16 mouse cellular contexts compared by ENCODE assay signal in genomic region chr16:8549506-8549905, GRCm38 (mm10). TPM values are rescaled to one million over a fixed set of nuclear protein-coding genes. Genes with fewer than 3 reads are reported as not detected.
A peak's percentile ranks its signal among the peaks of the same experiment; 100 is the strongest.
DNase-seq lines count a peak whose midpoint lies in the region; ATAC-seq and TF ChIP-seq lines count a peak whose summit lies in the region.
"Had no signal": no experiment of that assay in that cellular context is flagged by ENCODE, and none has a peak within 500 bp of the region (broad histone marks: within the 10 kb centered on the region; RNA-seq: fewer than 3 reads in every experiment).

No protein-coding gene starts in this region.

- no peak for TF ChIP-seq RAD21 in MEL (IDR thresholded peaks at IDR 0.05; ENCODE audit: low read depth, low read length)

- no peaks in the 10 kb centered on the region for H3K79me2 ChIP-seq in MEL (ENCODE audit: control insufficient read depth, insufficient read depth, low read length, poor library complexity)

- WGBS in intestine, embryonic 15.5 days: 68% methylated on average over 9 of the region's 9 CpGs
- 63% methylated on average over 9 of the region's 9 CpGs for WGBS in intestine, postnatal 0 days
- 54% methylated on average over 9 of the region's 9 CpGs for WGBS in liver, embryonic 15.5 days (ENCODE audit: insufficient replicate concordance)

- peak; percentile 61; the same call in 1 of the 2 replicates for ATAC-seq in intestine, embryonic 15.5 days
- ATAC-seq in intestine, postnatal 0 days: no peak
- peak; percentile 60 for ATAC-seq in liver, embryonic 15.5 days (ENCODE audit: insufficient read depth)
- ATAC-seq in CD4-positive, CD25-positive, alpha-beta regulatory T cell, adult 4 months: no peak
- ATAC-seq: hindbrain, embryonic 16.5 days; midbrain, embryonic 13.5 days had no signal

- no peak for TF ChIP-seq POLR2A in MEL (IDR thresholded peaks at IDR 0.05; ENCODE audit: control insufficient read depth in 1 of 2, insufficient read depth in 1 of 2, low read depth in 1 of 2, low read length in 2 of 2, poor library complexity in 1 of 2)

- H3K4me1 ChIP-seq in intestine, embryonic 15.5 days (replicated peaks): no peaks in the 10 kb centered on the region
- no peaks in the 10 kb centered on the region for H3K4me1 ChIP-seq in intestine, postnatal 0 days (replicated peaks; ENCODE audit: control insufficient read depth, insufficient read depth, low read length)
- no peaks in the 10 kb centered on the region for H3K4me1 ChIP-seq in MEL (ENCODE audit: control insufficient read depth in 1 of 2, insufficient read depth in 2 of 2, low read length in 2 of 2)
- peaks cover 4% of the 10 kb centered on the region; the same call in 1 of the 2 replicates for H3K4me1 ChIP-seq in liver, embryonic 15.5 days (replicated peaks)
- H3K4me1 ChIP-seq: forebrain, embryonic 12.5 days; midbrain, embryonic 13.5 days had no signal

- no peaks in the 10 kb centered on the region for H3K27me3 ChIP-seq in intestine, embryonic 15.5 days (replicated peaks)
- no peaks in the 10 kb centered on the region for H3K27me3 ChIP-seq in intestine, postnatal 0 days (replicated peaks; ENCODE audit: control insufficient read depth, insufficient read depth, low read length)
- H3K27me3 ChIP-seq in MEL (ENCODE audit: control insufficient read depth in 1 of 2, insufficient read depth in 2 of 2, low read length in 2 of 2): peaks cover 0 to 6% of the 10 kb centered on the region in 2 experiments; a peak in 3 of 4 replicates
- no peaks in the 10 kb centered on the region for H3K27me3 ChIP-seq in liver, embryonic 15.5 days
- H3K27me3 ChIP-seq: forebrain, embryonic 12.5 days; midbrain, embryonic 13.5 days had no signal

- H3K9ac ChIP-seq in intestine, embryonic 15.5 days: no peak overlapping the region
- no peak overlapping the region for H3K9ac ChIP-seq in intestine, postnatal 0 days (ENCODE audit: low read depth, low read length)
- no peak overlapping the region for H3K9ac ChIP-seq in MEL (ENCODE audit: control insufficient read depth, low read depth, low read length, poor library complexity, severe bottlenecking)
- no peak overlapping the region for H3K9ac ChIP-seq in liver, embryonic 15.5 days
- H3K9ac ChIP-seq: forebrain, embryonic 12.5 days; lung, embryonic 14.5 days; midbrain, embryonic 13.5 days had no signal

- no peaks in the 10 kb centered on the region for H3K9me3 ChIP-seq in intestine, embryonic 15.5 days
- H3K9me3 ChIP-seq in intestine, postnatal 0 days (ENCODE audit: control insufficient read depth): no peaks in the 10 kb centered on the region
- no peaks in the 10 kb centered on the region for H3K9me3 ChIP-seq in MEL (replicated peaks; ENCODE audit: insufficient read depth, low read length)
- H3K9me3 ChIP-seq in liver, embryonic 15.5 days (replicated peaks): no peaks in the 10 kb centered on the region
- H3K9me3 ChIP-seq: forebrain, embryonic 12.5 days had no signal

- no peak overlapping the region for H3K4me3 ChIP-seq in intestine, embryonic 15.5 days (replicated peaks)
- no peak overlapping the region for H3K4me3 ChIP-seq in intestine, postnatal 0 days (ENCODE audit: low read depth, low read length)
- no peak overlapping the region for H3K4me3 ChIP-seq in MEL (ENCODE audit: control insufficient read depth in 1 of 2, insufficient read depth in 1 of 2, low read depth in 2 of 2, low read length in 2 of 2)
- H3K4me3 ChIP-seq in liver, embryonic 15.5 days (replicated peaks): no peak overlapping the region
- H3K4me3 ChIP-seq: forebrain, embryonic 12.5 days; midbrain, embryonic 13.5 days had no signal

- H3K27ac ChIP-seq in intestine, embryonic 15.5 days: no peak overlapping the region
- H3K27ac ChIP-seq in intestine, postnatal 0 days (ENCODE audit: low read depth, low read length): no peak overlapping the region
- H3K27ac ChIP-seq in MEL (ENCODE audit: control insufficient read depth, low read depth, low read length): no peak overlapping the region
- H3K27ac ChIP-seq in liver, embryonic 15.5 days (replicated peaks): no peak overlapping the region
- H3K27ac ChIP-seq: forebrain, embryonic 12.5 days; midbrain, embryonic 13.5 days had no signal

- DNase-seq in MEL (ENCODE audit: low read depth, low spot score): peak; percentile 42
- peak; percentile 14 for DNase-seq in c-Kit-positive CD71-positive TER-119-positive erythroid progenitor cells, embryonic 14.5 days (ENCODE audit: low spot score)
- no peak for DNase-seq in cerebellum, postnatal 25 days
- DNase-seq: adrenal gland, adult 8-10 months; cerebellum, adult 9-10 months; gastrocnemius, postnatal 36 days; kidney, adult 18-20 months; layer of hippocampus, adult 9-11 months; lung, embryonic 14.5 days had no signal

- no peak for TF ChIP-seq EP300 in MEL (IDR thresholded peaks at IDR 0.05; ENCODE audit: low read depth in 1 of 2, low read length in 2 of 2)

- no peak for TF ChIP-seq CTCF in intestine, postnatal 0 days (IDR thresholded peaks at IDR 0.05; ENCODE audit: low read depth)
- no peak for TF ChIP-seq CTCF in MEL (IDR thresholded peaks at IDR 0.05 in 2 of 3, conservative IDR thresholded peaks at IDR 0.05 in 1 of 3; ENCODE audit: control insufficient read depth in 1 of 3, insufficient read depth in 1 of 3, low read depth in 2 of 3, low read length in 3 of 3, poor library complexity in 1 of 3, severe bottlenecking in 1 of 3)

- H3K4me2 ChIP-seq in intestine, embryonic 15.5 days (replicated peaks): no peak overlapping the region
- no peak overlapping the region for H3K4me2 ChIP-seq in intestine, postnatal 0 days (replicated peaks; ENCODE audit: low read depth)
- no peak overlapping the region for H3K4me2 ChIP-seq in liver, embryonic 15.5 days
- H3K4me2 ChIP-seq: forebrain, embryonic 12.5 days; lung, embryonic 14.5 days; midbrain, embryonic 13.5 days had no signal

- H3K36me3 ChIP-seq in intestine, embryonic 15.5 days: peaks cover 11% of the 10 kb centered on the region; the same call in 1 of the 2 replicates
- H3K36me3 ChIP-seq in intestine, postnatal 0 days (ENCODE audit: control insufficient read depth, insufficient read depth): no peaks in the 10 kb centered on the region
- no peaks in the 10 kb centered on the region for H3K36me3 ChIP-seq in MEL (ENCODE audit: control insufficient read depth in 1 of 2, insufficient read depth in 2 of 2, low read length in 2 of 2)
- 0 out of 2 replicates have a peak, but pooled peaks cover 6% of the 10 kb centered on the region for H3K36me3 ChIP-seq in liver, embryonic 15.5 days (replicated peaks)
- H3K36me3 ChIP-seq: forebrain, embryonic 12.5 days had no signal

TF ChIP-seq in MEL, 35 proteins besides CTCF, POLR2A, EP300 and RAD21:
- TF ChIP-seq NELFE (IDR thresholded peaks at IDR 0.05; ENCODE audit: low read depth, low read length): no peak
- no peak for TF ChIP-seq MAZ (IDR thresholded peaks at IDR 0.05; ENCODE audit: low read depth, low read length)
- TF ChIP-seq CHD2 (IDR thresholded peaks at IDR 0.05; ENCODE audit: low read length): no peak
- no peak for TF ChIP-seq MEF2A (IDR thresholded peaks at IDR 0.05; ENCODE audit: extremely low read depth, insufficient replicate concordance, low read depth, low read length, poor library complexity, severe bottlenecking)
- no peak for TF ChIP-seq UBTF (IDR thresholded peaks at IDR 0.05; ENCODE audit: borderline replicate concordance, insufficient read depth, low read depth, low read length)
- no peak for TF ChIP-seq ZC3H11A (IDR thresholded peaks at IDR 0.05; ENCODE audit: low read depth, low read length)
- no peak for TF ChIP-seq ZMIZ1 (IDR thresholded peaks at IDR 0.05; ENCODE audit: low read depth, low read length)
- no peak for TF ChIP-seq GATA1 (IDR thresholded peaks at IDR 0.05; ENCODE audit: low read depth, low read length)
- TF ChIP-seq USF2 (IDR thresholded peaks at IDR 0.05; ENCODE audit: borderline replicate concordance in 1 of 2, insufficient read depth in 1 of 2, low read depth in 1 of 2, low read length in 2 of 2): no peak
- no peak for TF ChIP-seq ZNF384 (IDR thresholded peaks at IDR 0.05; ENCODE audit: low read depth, low read length)
- no peak for TF ChIP-seq ETS1 (IDR thresholded peaks at IDR 0.05; ENCODE audit: low read depth, low read length)
- no peak for TF ChIP-seq MXI1 (IDR thresholded peaks at IDR 0.05; ENCODE audit: low read depth, low read length)
- no peak for TF ChIP-seq MAX (IDR thresholded peaks at IDR 0.05; ENCODE audit: low read length)
- no peak for TF ChIP-seq USF1 (IDR thresholded peaks at IDR 0.05; ENCODE audit: low read depth, low read length)
- TF ChIP-seq KAT2A (conservative IDR thresholded peaks at IDR 0.05; ENCODE audit: low read depth, low read length): no peak
- no peak for TF ChIP-seq SMC3 (IDR thresholded peaks at IDR 0.05; ENCODE audit: low read depth, low read length)
- TF ChIP-seq SIN3A (IDR thresholded peaks at IDR 0.05; ENCODE audit: low read length): no peak
TF ChIP-seq in MEL: peak in this region for 0.

RNA-seq across cellular contexts. Expression of gene Abat, which starts 36.3 kb away (rescaled TPM):
- polyA plus RNA-seq in intestine, embryonic 15.5 days (2015; fragmentation: Nextera tagmentation; extraction: Ambion mirVana): 72.4 and 74.1 TPM in 2 replicates
- polyA plus RNA-seq in intestine, postnatal 0 days (2015; fragmentation: Nextera tagmentation; extraction: Ambion mirVana): 30.8 and 31.0 TPM in 2 replicates
- total RNA-seq in MEL (2012; rRNA removed): 0.23 and 0.27 TPM in 2 replicates
- under 1 TPM in 1 of 2 experiments, not detected in 1; 0.77 TPM for polyA plus RNA-seq in MEL (2012; ENCODE audit: insufficient read depth in 1 of 2, insufficient read length in 2 of 2, low read depth in 1 of 2, low replicate concordance in 2 of 2, missing spikeins in 1 of 2)
- 30.2 and 34.8 TPM in 2 replicates for polyA plus RNA-seq in liver, embryonic 15.5 days (2015; fragmentation: Nextera tagmentation; extraction: Ambion mirVana)
- 1 to 10 TPM in 1 of 2 experiments, under 1 TPM in 1; 0.74 to 1.8 TPM for polyA plus RNA-seq in CD4-positive, CD25-positive, alpha-beta regulatory T cell, adult 4 months (2017; shearing (Covaris generic))

Comparison
In these comparisons a context has a peak if more than half of its experiments do, and no peak if none do; other contexts are left out.
1. ATAC-seq: peak in intestine, embryonic 15.5 days (single experiment) and liver, embryonic 15.5 days (single experiment); none in intestine, postnatal 0 days (single experiment) and CD4-positive, CD25-positive, alpha-beta regulatory T cell, adult 4 months (single experiment).
2. DNase-seq: peak in MEL (single experiment) and c-Kit-positive CD71-positive TER-119-positive erythroid progenitor cells, embryonic 14.5 days (single experiment); none in cerebellum, postnatal 25 days (0 of 2).
3. RNA of gene Abat, which starts 36.3 kb away (polyA plus RNA-seq): 72.4 to 74.1 TPM in intestine, embryonic 15.5 days, 30.8 to 31.0 TPM in intestine, postnatal 0 days and 30.2 to 34.8 TPM in liver, embryonic 15.5 days; 0.74 to 1.8 TPM in CD4-positive, CD25-positive, alpha-beta regulatory T cell, adult 4 months and 0.77 TPM in MEL; every median in the first group is over 10 times any median in the second.